Mouse (Mus musculus): ENCODE results near the gene Sirt7. TPM values are rescaled to one million over a fixed set of nuclear protein-coding genes. Genes with fewer than 3 reads are reported as not detected.

The Sirt7 gene
- polyA plus RNA-seq, 1 experiment from 2014 or later, result 46.2 TPM

GRCm38 (mm10) chr11:120571754-120572416, 53.2 kb downstream of the Sirt7 start:
- peak overlapping the region; percentile 86 for H3K27ac ChIP-seq (ENCODE audit: low read length)
- H3K36me3 ChIP-seq (ENCODE audit: control insufficient read depth, insufficient read depth, low read length), result peaks cover 24% of the 10 kb centered on the region
- WGBS, result 18% methylated on average over 11 of the region's 11 CpGs

GRCm38 (mm10) chr11:120571122-120571521, 53.9 kb downstream of the Sirt7 start:
- H3K36me3 ChIP-seq (ENCODE audit: control insufficient read depth, insufficient read depth, low read length), result peaks cover 29% of the 10 kb centered on the region
- WGBS, result 93% methylated on average over 3 of the region's 3 CpGs
- H3K27ac ChIP-seq (ENCODE audit: low read length), result no peak overlapping the region
- peak overlapping the region; percentile 87; the same call in 1 of the 2 replicates for H3K4me2 ChIP-seq (ENCODE audit: low read length)
- H3K9ac ChIP-seq (ENCODE audit: low read depth, low read length), result no peak overlapping the region
- peaks cover 19% of the 10 kb centered on the region for H3K4me1 ChIP-seq (ENCODE audit: control insufficient read depth, insufficient read depth, low read length)
- ATAC-seq, result no peak
- H3K4me3 ChIP-seq (ENCODE audit: low read depth, low read length), result no peak overlapping the region
- H3K9me3 ChIP-seq (replicated peaks; ENCODE audit: control insufficient read depth, low read length, poor library complexity, severe bottlenecking), result no peaks in the 10 kb centered on the region
- no peaks in the 10 kb centered on the region for H3K27me3 ChIP-seq (ENCODE audit: control insufficient read depth, insufficient read depth, low read depth, low read length)

More at GRCm38 (mm10) chr11:120571754-120572416, 53.2 kb downstream of the Sirt7 start:
- peak overlapping the region; percentile 87 for H3K4me2 ChIP-seq (ENCODE audit: low read length)
- H3K4me1 ChIP-seq (ENCODE audit: control insufficient read depth, insufficient read depth, low read length), result peaks cover 19% of the 10 kb centered on the region
- no peak for ATAC-seq
- peak overlapping the region; percentile 77 for H3K9ac ChIP-seq (ENCODE audit: low read depth, low read length)
- no peaks in the 10 kb centered on the region for H3K9me3 ChIP-seq (replicated peaks; ENCODE audit: control insufficient read depth, low read length, poor library complexity, severe bottlenecking)
- H3K27me3 ChIP-seq (ENCODE audit: control insufficient read depth, insufficient read depth, low read depth, low read length), result no peaks in the 10 kb centered on the region
- peak overlapping the region; percentile 91 for H3K4me3 ChIP-seq (ENCODE audit: low read depth, low read length)

Small RNAs within 50 kb of the gene (microRNA-seq; reads per million reads assigned to microRNA genes)
- 1.6 reads per million for gene Mir6936

Other genes with a start within 250 kb of the Sirt7 start
- gene Faap100, start 246.5 kb downstream of the Sirt7 start, polyA plus RNA-seq (2015; fragmentation: Nextera tagmentation; extraction: Ambion mirVana), result 119 and 126 TPM in 2 replicates
- 28.7 and 30.4 TPM in 2 replicates for gene Nploc4, start 187.5 kb downstream of the Sirt7 start, polyA plus RNA-seq (2015; fragmentation: Nextera tagmentation; extraction: Ambion mirVana)
- not detected in 2 replicates for gene Tspan10, start 182.6 kb downstream of the Sirt7 start, polyA plus RNA-seq (2015; fragmentation: Nextera tagmentation; extraction: Ambion mirVana)
- gene Pde6g, start 171.7 kb downstream of the Sirt7 start, polyA plus RNA-seq (2015; fragmentation: Nextera tagmentation; extraction: Ambion mirVana), result 0.34 and 0.36 TPM in 2 replicates
- gene Oxld1, start 167.2 kb downstream of the Sirt7 start, polyA plus RNA-seq (2015; fragmentation: Nextera tagmentation; extraction: Ambion mirVana), result 10.9 and 11.7 TPM in 2 replicates
- 25.4 and 28.2 TPM in 2 replicates for gene Ccdc137, start 167.1 kb downstream of the Sirt7 start, polyA plus RNA-seq (2015; fragmentation: Nextera tagmentation; extraction: Ambion mirVana)
- gene Arl16, start 157.6 kb downstream of the Sirt7 start, polyA plus RNA-seq (2015; fragmentation: Nextera tagmentation; extraction: Ambion mirVana), result 51.5 and 58.7 TPM in 2 replicates
- 118 and 130 TPM in 2 replicates for gene Mrpl12, start 140.6 kb downstream of the Sirt7 start, polyA plus RNA-seq (2015; fragmentation: Nextera tagmentation; extraction: Ambion mirVana)
- 23.1 and 24.8 TPM in 2 replicates for gene Slc25a10, start 133.4 kb downstream of the Sirt7 start, polyA plus RNA-seq (2015; fragmentation: Nextera tagmentation; extraction: Ambion mirVana)
- gene Gcgr, start 94.5 kb downstream of the Sirt7 start, polyA plus RNA-seq (2015; fragmentation: Nextera tagmentation; extraction: Ambion mirVana), result 0.13 and 0.31 TPM in 2 replicates
- gene Mcrip1, start 75.5 kb downstream of the Sirt7 start, polyA plus RNA-seq (2015; fragmentation: Nextera tagmentation; extraction: Ambion mirVana), result 232 and 233 TPM in 2 replicates
- gene Ppp1r27, start 74.1 kb downstream of the Sirt7 start, polyA plus RNA-seq (2015; fragmentation: Nextera tagmentation; extraction: Ambion mirVana), result not detected in 2 replicates
- gene P4hb, start 52.0 kb downstream of the Sirt7 start, polyA plus RNA-seq (2015; fragmentation: Nextera tagmentation; extraction: Ambion mirVana), result 233 and 257 TPM in 2 replicates
- 439 and 443 TPM in 2 replicates for gene Arhgdia, start 43.6 kb downstream of the Sirt7 start, polyA plus RNA-seq (2015; fragmentation: Nextera tagmentation; extraction: Ambion mirVana)
- gene Alyref, start 26.9 kb downstream of the Sirt7 start, polyA plus RNA-seq (2015; fragmentation: Nextera tagmentation; extraction: Ambion mirVana), result 194 and 223 TPM in 2 replicates
- gene Anapc11, start 26.8 kb downstream of the Sirt7 start, polyA plus RNA-seq (2015; fragmentation: Nextera tagmentation; extraction: Ambion mirVana), result 189 and 196 TPM in 2 replicates
- not detected in 2 replicates for gene Npb, start 16.8 kb downstream of the Sirt7 start, polyA plus RNA-seq (2015; fragmentation: Nextera tagmentation; extraction: Ambion mirVana)
- 218 and 239 TPM in 2 replicates for gene Pcyt2, start 7.3 kb downstream of the Sirt7 start, polyA plus RNA-seq (2015; fragmentation: Nextera tagmentation; extraction: Ambion mirVana)
- 37.5 and 39.1 TPM in 2 replicates for gene Mafg, start 8.4 kb upstream of the Sirt7 start, polyA plus RNA-seq (2015; fragmentation: Nextera tagmentation; extraction: Ambion mirVana)
- 18.1 TPM in 2 replicates for gene Pycr1, start 18.5 kb upstream of the Sirt7 start, polyA plus RNA-seq (2015; fragmentation: Nextera tagmentation; extraction: Ambion mirVana)
- gene Myadml2, start 22.9 kb upstream of the Sirt7 start, polyA plus RNA-seq (2015; fragmentation: Nextera tagmentation; extraction: Ambion mirVana), result 1.1 TPM in 2 replicates
- 1.1 and 1.9 TPM in 2 replicates for gene Notum, start 35.9 kb upstream of the Sirt7 start, polyA plus RNA-seq (2015; fragmentation: Nextera tagmentation; extraction: Ambion mirVana)
- 144 and 145 TPM in 2 replicates for gene Aspscr1, start 47.7 kb upstream of the Sirt7 start, polyA plus RNA-seq (2015; fragmentation: Nextera tagmentation; extraction: Ambion mirVana)
- 88.8 and 92.2 TPM in 2 replicates for gene Cenpx, start 88.5 kb upstream of the Sirt7 start, polyA plus RNA-seq (2015; fragmentation: Nextera tagmentation; extraction: Ambion mirVana)
- gene Lrrc45, start 88.7 kb upstream of the Sirt7 start, polyA plus RNA-seq (2015; fragmentation: Nextera tagmentation; extraction: Ambion mirVana), result 86.6 and 87.9 TPM in 2 replicates
- 624 and 719 TPM in 2 replicates for gene Rac3, start 96.2 kb upstream of the Sirt7 start, polyA plus RNA-seq (2015; fragmentation: Nextera tagmentation; extraction: Ambion mirVana)
- gene Dcxr, start 102.0 kb upstream of the Sirt7 start, polyA plus RNA-seq (2015; fragmentation: Nextera tagmentation; extraction: Ambion mirVana), result 5.8 and 7.0 TPM in 2 replicates
- 0.87 and 1.6 TPM in 2 replicates for gene Cbr2, start 106.9 kb upstream of the Sirt7 start, polyA plus RNA-seq (2015; fragmentation: Nextera tagmentation; extraction: Ambion mirVana)
- gene Hmga1b, start 137.6 kb upstream of the Sirt7 start, polyA plus RNA-seq (2015; fragmentation: Nextera tagmentation; extraction: Ambion mirVana), result 1.3 and 2.8 TPM in 2 replicates
- gene Rfng, start 159.0 kb upstream of the Sirt7 start, polyA plus RNA-seq (2015; fragmentation: Nextera tagmentation; extraction: Ambion mirVana), result 133 and 145 TPM in 2 replicates
- gene Gps1, start 159.0 kb upstream of the Sirt7 start, polyA plus RNA-seq (2015; fragmentation: Nextera tagmentation; extraction: Ambion mirVana), result 270 and 288 TPM in 2 replicates
- 38.1 and 42.2 TPM in 2 replicates for gene Dus1l, start 171.2 kb upstream of the Sirt7 start, polyA plus RNA-seq (2015; fragmentation: Nextera tagmentation; extraction: Ambion mirVana)
- gene Fasn, start 199.3 kb upstream of the Sirt7 start, polyA plus RNA-seq (2015; fragmentation: Nextera tagmentation; extraction: Ambion mirVana), result 102 and 108 TPM in 2 replicates

Data from midbrain, embryonic 16.5 days (tissue).